Mouse (Mus musculus) embryonic facial prominence, embryonic 11.5 days (tissue): ENCODE results near the gene 1600002K03Rik. TPM values are rescaled to one million over a fixed set of nuclear protein-coding genes. Genes with fewer than 3 reads are reported as not detected.
A peak's percentile ranks its signal among the peaks of the same experiment; 100 is the strongest.
"Not testable (repeated sequence)": the region's sequence is repeated elsewhere in the genome, so short reads cannot be mapped to it uniquely, and the experiment has no call there.

Experiments
- ATAC-seq: fragments of 200-750 bp; cut with Nextera tagmentation; replicated peaks from 2 replicates; pipeline ENCODE4 v1.8.0; 2017; ENCODE audit warnings: low read depth; ENCODE audit not compliant: insufficient number of reproducible peaks, low FRiP score, low TSS enrichment
- DNase-seq: peaks from one replicate; pipeline ENCODE4 v3.0.0-alpha.2; 2015; ENCODE audit warnings: low spot score
- H3K27ac ChIP-seq: fragments of 300-500 bp; sonication (generic); replicated peaks from 2 replicates; pipeline ENCODE4 v1.5.1; 2014; ENCODE audit warnings: mild to moderate bottlenecking, low read depth, low read length, control low read depth
- H3K27me3 ChIP-seq: fragments of 300-500 bp; sonication (generic); 2 replicates; pipeline ENCODE4 v1.6.1; 2014; ENCODE audit warnings: mild to moderate bottlenecking, low read length, moderate library complexity, mixed read lengths; ENCODE audit not compliant: control insufficient read depth, insufficient read depth
- H3K36me3 ChIP-seq: fragments of 300-500 bp; sonication (generic); replicated peaks from 2 replicates; pipeline ENCODE4 v1.6.1; 2014; ENCODE audit warnings: low read depth, mild to moderate bottlenecking, low read length, moderate library complexity, mixed read lengths; ENCODE audit not compliant: control insufficient read depth, insufficient read depth
- H3K4me1 ChIP-seq: fragments of 300-500 bp; sonication (generic); 2 replicates; pipeline ENCODE4 v1.6.1; 2014; ENCODE audit warnings: low read length, mixed read lengths; ENCODE audit not compliant: control insufficient read depth, insufficient read depth
- H3K4me2 ChIP-seq: fragments of 300-500 bp; sonication (generic); 2 replicates; pipeline ENCODE4 v1.6.1; 2014; ENCODE audit warnings: low read depth, mild to moderate bottlenecking, control low read depth, low read length, moderate library complexity
- H3K4me3 ChIP-seq: fragments of 300-500 bp; sonication (generic); 2 replicates; pipeline ENCODE4 v1.5.1; 2014; ENCODE audit warnings: low read depth, low read length, control low read depth
- H3K9ac ChIP-seq: fragments of 300-500 bp; sonication (generic); replicated peaks from 2 replicates; pipeline ENCODE4 v1.6.1; 2014; ENCODE audit warnings: mild to moderate bottlenecking, control low read depth, low read length
- H3K9me3 ChIP-seq: fragments of 300-500 bp; sonication (generic); replicated peaks from 2 replicates; pipeline ENCODE4 v1.6.1; 2016; ENCODE audit warnings: mild to moderate bottlenecking, low read length, inconsistent platforms, mixed read lengths; ENCODE audit not compliant: control insufficient read depth
- WGBS: fragments of 180-500 bp; shearing (Covaris S2); extraction: QIAGEN DNeasy Blood & Tissue Kit; methylation state at CpG from one replicate; pipeline ENCODE4 v1.1.7; 2014; 5-methylcytosine and 5-hydroxymethylcytosine counted together
- polyA plus RNA-seq: library from polyadenylated mRNA; unstranded; fragments of >200 nt; fragmentation: Nextera tagmentation; extraction: Ambion mirVana; gene quantifications from 2 replicates; pipeline ENCODE4 v1.2.1, GENCODE M21; 2014

1600002K03Rik gene
- polyA plus RNA-seq, 1 experiment from 2014 or later = 6.8 TPM

GRCm38 (mm10) chr10:80208841-80209371 lies 36.2 kb downstream of the 1600002K03Rik start:
- no peaks in the 10 kb centered on the region for H3K4me1 ChIP-seq
- H3K27me3 ChIP-seq = no peaks in the 10 kb centered on the region; the same call in 1 of the 2 replicates
- H3K9ac ChIP-seq = peak overlapping the region; percentile 41
- peak; percentile 38 for DNase-seq
- no peaks in the 10 kb centered on the region for H3K36me3 ChIP-seq
- 12% methylated on average over 24 of the region's 24 CpGs for WGBS
- no peak overlapping the region for H3K27ac ChIP-seq
- peak; percentile 44; the same call in 1 of the 2 replicates for ATAC-seq
- no peaks in the 10 kb centered on the region for H3K9me3 ChIP-seq
- H3K4me3 ChIP-seq = no peak overlapping the region
- no peak overlapping the region; the same call in 1 of the 2 replicates for H3K4me2 ChIP-seq

GRCm38 (mm10) chr10:80211547-80212103 lies 38.9 kb downstream of the 1600002K03Rik start:
- H3K27ac ChIP-seq, H3K9ac ChIP-seq, H3K4me1 ChIP-seq, H3K36me3 ChIP-seq, H3K27me3 ChIP-seq, H3K9me3 ChIP-seq, ATAC-seq, DNase-seq, H3K4me3 ChIP-seq, H3K4me2 ChIP-seq: not testable (repeated sequence)
- WGBS = 76% methylated on average over 7 of the region's 7 CpGs

GRCm38 (mm10) chr10:80215048-80215772 lies 42.5 kb downstream of the 1600002K03Rik start:
- no peak overlapping the region for H3K4me3 ChIP-seq
- H3K9ac ChIP-seq = peak overlapping the region; percentile 39
- DNase-seq = no peak
- H3K9me3 ChIP-seq = no peaks in the 10 kb centered on the region
- 16% methylated on average over 16 of the region's 16 CpGs for WGBS
- ATAC-seq = no peak
- no peak overlapping the region for H3K4me2 ChIP-seq
- 0 out of 2 replicates have a peak, but pooled peaks cover 2% of the 10 kb centered on the region for H3K4me1 ChIP-seq
- no peak overlapping the region for H3K27ac ChIP-seq
- H3K27me3 ChIP-seq = no peaks in the 10 kb centered on the region; the same call in 1 of the 2 replicates
- H3K36me3 ChIP-seq = no peaks in the 10 kb centered on the region

GRCm38 (mm10) chr10:80220676-80221075 lies 47.9 kb downstream of the 1600002K03Rik start:
- Histone ChIP-seq H3K27ac (no peak overlapping the region), H3K9ac (no peak overlapping the region), H3K4me2 (no peak overlapping the region), H3K4me1 (no peaks in the 10 kb centered on the region; the same call in 1 of the 2 replicates), H3K27me3 (no peaks in the 10 kb centered on the region), H3K4me3 (no peak overlapping the region), H3K36me3 (no peaks in the 10 kb centered on the region), H3K9me3 (no peaks in the 10 kb centered on the region)
- DNase-seq (no peak), ATAC-seq (no peak)
- 51% methylated on average over 6 of the region's 9 CpGs for whole genome bisulfite sequencing

GRCm38 (mm10) chr10:80223137-80223536 lies 50.4 kb downstream of the 1600002K03Rik start:
- H3K36me3 ChIP-seq, H3K9me3 ChIP-seq, H3K27ac ChIP-seq, ATAC-seq, DNase-seq, H3K4me3 ChIP-seq, H3K4me1 ChIP-seq, H3K9ac ChIP-seq, H3K27me3 ChIP-seq, H3K4me2 ChIP-seq: not testable (repeated sequence)
- WGBS = 86% methylated on average over 2 of the region's 2 CpGs

Other genes with a start within 250 kb of the 1600002K03Rik start
- gene Arid3a, start 245.9 kb upstream of the 1600002K03Rik start, polyA plus RNA-seq = 5.0 and 5.2 TPM in 2 replicates
- gene Wdr18, start 212.8 kb upstream of the 1600002K03Rik start, polyA plus RNA-seq = 118 and 123 TPM in 2 replicates
- gene Grin3b, start 202.2 kb upstream of the 1600002K03Rik start, polyA plus RNA-seq = 0.21 and 0.22 TPM in 2 replicates
- gene Tmem259, start 188.6 kb upstream of the 1600002K03Rik start, polyA plus RNA-seq = 13.4 and 13.7 TPM in 2 replicates
- gene Cnn2, start 184.4 kb upstream of the 1600002K03Rik start, polyA plus RNA-seq = 255 and 271 TPM in 2 replicates
- gene Abca7, start 176.4 kb upstream of the 1600002K03Rik start, polyA plus RNA-seq = 0.98 and 1.3 TPM in 2 replicates
- 5.2 and 6.7 TPM in 2 replicates for gene Arhgap45, start 156.3 kb upstream of the 1600002K03Rik start, polyA plus RNA-seq
- 266 and 287 TPM in 2 replicates for gene Polr2e, start 133.1 kb upstream of the 1600002K03Rik start, polyA plus RNA-seq
- gene Gpx4, start 125.8 kb upstream of the 1600002K03Rik start, polyA plus RNA-seq = 515 and 565 TPM in 2 replicates
- gene Sbno2, start 67.4 kb upstream of the 1600002K03Rik start, polyA plus RNA-seq = 5.6 and 6.6 TPM in 2 replicates
- gene Stk11, start 57.1 kb upstream of the 1600002K03Rik start, polyA plus RNA-seq = 16.6 and 18.5 TPM in 2 replicates
- gene Atp5d, start 34.3 kb upstream of the 1600002K03Rik start, polyA plus RNA-seq = 360 and 371 TPM in 2 replicates
- gene Cbarp, start 32.1 kb upstream of the 1600002K03Rik start, polyA plus RNA-seq = 6.8 and 9.0 TPM in 2 replicates
- 60.3 and 62.1 TPM in 2 replicates for gene Midn, start 24.7 kb upstream of the 1600002K03Rik start, polyA plus RNA-seq
- 74.0 and 77.8 TPM in 2 replicates for gene Cirbp, start 7.0 kb upstream of the 1600002K03Rik start, polyA plus RNA-seq
- gene Efna2, start 6.5 kb downstream of the 1600002K03Rik start, polyA plus RNA-seq = 34.6 and 42.3 TPM in 2 replicates
- 75.1 and 94.3 TPM in 2 replicates for gene Mum1, start 53.5 kb downstream of the 1600002K03Rik start, polyA plus RNA-seq
- 221 and 253 TPM in 2 replicates for gene Ndufs7, start 76.2 kb downstream of the 1600002K03Rik start, polyA plus RNA-seq
- gene Gamt, start 88.1 kb downstream of the 1600002K03Rik start, polyA plus RNA-seq = 21.9 and 22.4 TPM in 2 replicates
- 40.9 and 44.7 TPM in 2 replicates for gene Dazap1, start 88.5 kb downstream of the 1600002K03Rik start, polyA plus RNA-seq
- gene Rps15, start 119.5 kb downstream of the 1600002K03Rik start, polyA plus RNA-seq = 886 and 948 TPM in 2 replicates
- gene Apc2, start 123.0 kb downstream of the 1600002K03Rik start, polyA plus RNA-seq = 11.0 and 15.8 TPM in 2 replicates
- gene 2310011J03Rik, start 147.6 kb downstream of the 1600002K03Rik start, polyA plus RNA-seq = 36.5 and 41.6 TPM in 2 replicates
- 1.6 and 2.9 TPM in 2 replicates for gene Pcsk4, start 156.6 kb downstream of the 1600002K03Rik start, polyA plus RNA-seq
- 4.3 and 4.5 TPM in 2 replicates for gene Reep6, start 157.0 kb downstream of the 1600002K03Rik start, polyA plus RNA-seq
- gene Adamtsl5, start 175.5 kb downstream of the 1600002K03Rik start, polyA plus RNA-seq = 0.14 and 0.88 TPM in 2 replicates
- 0.26 and 0.52 TPM in 2 replicates for gene Plk5, start 183.5 kb downstream of the 1600002K03Rik start, polyA plus RNA-seq
- gene Mex3d, start 214.7 kb downstream of the 1600002K03Rik start, polyA plus RNA-seq = 10.3 and 12.9 TPM in 2 replicates
- 241 and 259 TPM in 2 replicates for gene Mbd3, start 226.6 kb downstream of the 1600002K03Rik start, polyA plus RNA-seq
- gene Uqcr11, start 233.9 kb downstream of the 1600002K03Rik start, polyA plus RNA-seq = 377 and 460 TPM in 2 replicates